Mouse (Mus musculus) heart, postnatal 0 days (tissue): Measurements from ENCODE around the gene Neb.

ENCODE experiments used
- CTCF ChIP-seq: IDR thresholded peaks from 2 replicates; pipeline ENCODE4 v1.5.1; 2016; ENCODE audit warnings: antibody characterized with exemption, control low read depth, low read depth
- EP300 ChIP-seq: IDR thresholded peaks from 2 replicates; pipeline ENCODE4 v1.6.1; 2016; ENCODE audit warnings: antibody characterized with exemption, low read depth

GRCm38 (mm10) chr2:52176537-52176936 is 201.7 kb downstream of the Neb start:
- no peak for TF ChIP-seq CTCF
- TF ChIP-seq EP300, result no peak
